Mouse (Mus musculus) liver, postnatal 0 days (tissue): ENCODE results near the gene Zfp423. TPM values are rescaled to one million over a fixed set of nuclear protein-coding genes. Genes with fewer than 3 reads are reported as not detected.

Experiments
- ATAC-seq: fragments of 200-750 bp; cut with Nextera tagmentation; 2 replicates; pipeline ENCODE4 v1.8.0; 2017; ENCODE audit warnings: mild to moderate bottlenecking, moderate library complexity
- DNase-seq: peaks from one replicate; pipeline ENCODE4 v3.0.0-alpha.2; 2016
- H3K27ac ChIP-seq: fragments of 300-500 bp; sonication (generic); 2 replicates; pipeline ENCODE4 v1.5.1; 2014; ENCODE audit warnings: antibody characterized with exemption, moderate library complexity, mild to moderate bottlenecking, low read depth
- H3K27me3 ChIP-seq: fragments of 300-500 bp; sonication (generic); 2 replicates; pipeline ENCODE4 v1.6.1; 2014; ENCODE audit warnings: low read length, control low read depth, mixed read lengths; ENCODE audit not compliant: insufficient read depth
- H3K36me3 ChIP-seq: fragments of 300-500 bp; sonication (generic); replicated peaks from 2 replicates; pipeline ENCODE4 v1.6.1; 2014; ENCODE audit warnings: mild to moderate bottlenecking, control low read depth, low read length, moderate library complexity, mixed read lengths; ENCODE audit not compliant: insufficient read depth
- H3K4me1 ChIP-seq: fragments of 300-500 bp; sonication (generic); 2 replicates; pipeline ENCODE4 v1.6.1; 2014; ENCODE audit warnings: antibody characterized with exemption, mild to moderate bottlenecking, control low read depth; ENCODE audit not compliant: insufficient read depth
- H3K4me2 ChIP-seq: fragments of 300-500 bp; sonication (generic); 2 replicates; pipeline ENCODE4 v1.6.1; 2014; ENCODE audit warnings: low read depth, mild to moderate bottlenecking, low read length, moderate library complexity, mixed read lengths
- H3K4me3 ChIP-seq: fragments of 300-500 bp; sonication (generic); 2 replicates; pipeline ENCODE4 v1.5.1; 2014; ENCODE audit warnings: low read depth, low read length
- H3K9ac ChIP-seq: fragments of 300-500 bp; sonication (generic); replicated peaks from 2 replicates; pipeline ENCODE4 v1.6.1; 2014; ENCODE audit warnings: mild to moderate bottlenecking, moderate library complexity
- H3K9me3 ChIP-seq: fragments of 300-500 bp; sonication (generic); 2 replicates; pipeline ENCODE4 v1.6.1; 2016; ENCODE audit warnings: mild to moderate bottlenecking, control low read depth, low read length, mixed read lengths
- CTCF ChIP-seq: sonication (generic); IDR thresholded peaks from 2 replicates; pipeline ENCODE4 v1.5.1; 2016; ENCODE audit warnings: antibody characterized with exemption, low read depth
- EP300 ChIP-seq: IDR thresholded peaks from 2 replicates; pipeline ENCODE4 v1.6.1; 2016; ENCODE audit warnings: antibody characterized with exemption, low read depth, mild to moderate bottlenecking
- WGBS: fragments of 180-500 bp; shearing (Covaris S2); extraction: QIAGEN DNeasy Blood & Tissue Kit; methylation state at CpG from one replicate; pipeline ENCODE4 v1.1.7; 2014; ENCODE audit not compliant: insufficient replicate concordance; 5-methylcytosine and 5-hydroxymethylcytosine counted together
- polyA plus RNA-seq: library from polyadenylated mRNA; unstranded; fragments of >200 nt; fragmentation: Nextera tagmentation; extraction: Ambion mirVana; gene quantifications from 2 replicates; pipeline ENCODE4 v1.2.1, GENCODE M21; 2015

Gene Zfp423
- polyA plus RNA-seq, 1 experiment from 2014 or later: 0.31 TPM

DNA sequence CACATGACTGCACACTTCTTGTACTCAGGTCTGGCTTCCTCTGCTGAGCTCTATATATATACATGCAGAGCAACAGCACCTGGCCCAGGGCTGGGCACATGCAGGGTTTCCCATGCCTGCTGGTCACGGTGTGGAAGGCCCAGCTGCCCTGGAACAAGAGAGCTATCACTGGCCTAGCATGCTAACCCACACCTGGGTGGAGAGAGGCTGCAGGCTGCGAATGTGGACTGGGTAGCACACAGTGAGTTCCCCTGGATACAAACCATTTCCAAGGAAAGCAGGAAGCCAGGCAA, 295.2 kb downstream of the Zfp423 start:
- H3K9ac ChIP-seq: no peak overlapping the region
- no peaks in the 10 kb centered on the region for H3K9me3 ChIP-seq
- ATAC-seq: no peak
- H3K4me1 ChIP-seq: peaks cover 18% of the 10 kb centered on the region
- TF ChIP-seq CTCF: no peak
- no peak for TF ChIP-seq EP300
- 65% methylated on average over 2 of the region's 2 CpGs for WGBS
- no peaks in the 10 kb centered on the region for H3K36me3 ChIP-seq
- no peak overlapping the region for H3K27ac ChIP-seq
- peaks cover 36% of the 10 kb centered on the region for H3K27me3 ChIP-seq
- H3K4me3 ChIP-seq: no peak overlapping the region
- no peak for DNase-seq
- H3K4me2 ChIP-seq: no peak overlapping the region

- Histone ChIP-seq H3K4me3 (peak overlapping the region; percentile 22; the same call in 1 of the 2 replicates), H3K36me3 (no peaks in the 10 kb centered on the region), H3K9me3 (no peaks in the 10 kb centered on the region), H3K4me1 (peaks cover 18% of the 10 kb centered on the region), H3K27ac (no peak overlapping the region), H3K4me2 (peak overlapping the region; percentile 53), H3K27me3 (peaks cover 39% of the 10 kb centered on the region), H3K9ac (no peak overlapping the region)
- ATAC-seq (no peak), DNase-seq (peak; percentile 74)
- TF ChIP-seq CTCF (peak; percentile 77), EP300 (no peak)
- 12% methylated on average over 18 of the region's 18 CpGs for WGBS
These were observed 295.8 kb downstream of the Zfp423 start for GRCm38 (mm10) chr8:87663349-87664216.

GRCm38 (mm10) chr8:87662811-87663341, 296.5 kb downstream of the Zfp423 start:
- no peak for TF ChIP-seq EP300
- no peak for TF ChIP-seq CTCF
- Histone ChIP-seq H3K27me3 (peaks cover 39% of the 10 kb centered on the region), H3K9me3 (no peaks in the 10 kb centered on the region), H3K4me2 (peak overlapping the region; percentile 53), H3K4me3 (peak overlapping the region; percentile 22; the same call in 1 of the 2 replicates), H3K9ac (no peak overlapping the region), H3K4me1 (peaks cover 18% of the 10 kb centered on the region), H3K36me3 (no peaks in the 10 kb centered on the region), H3K27ac (no peak overlapping the region)
- WGBS: 2% methylated on average over 25 of the region's 25 CpGs
- ATAC-seq (no peak), DNase-seq (peak; percentile 19)

DNA sequence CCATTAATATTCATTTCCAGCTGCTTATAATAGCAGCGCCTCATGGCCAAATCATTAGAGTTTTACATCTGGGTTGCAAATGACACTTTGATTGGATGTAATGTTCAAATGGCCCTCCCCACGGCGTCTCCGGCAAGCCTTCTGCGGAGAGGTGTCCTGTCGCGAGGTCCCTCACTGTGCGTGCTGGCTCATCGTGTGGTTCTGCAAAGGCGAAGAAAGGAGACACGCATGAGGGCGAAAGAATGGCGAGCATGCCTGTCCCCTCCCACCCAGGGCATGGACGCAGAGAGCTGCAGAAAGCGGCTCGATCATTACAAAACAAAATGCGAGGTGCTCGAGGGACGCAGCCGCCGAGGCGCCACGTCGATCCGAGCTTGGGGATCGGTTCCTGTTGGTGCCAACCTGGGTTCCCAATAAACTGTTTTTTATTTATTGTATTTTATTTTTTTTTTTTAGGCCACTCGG, 297.1 kb downstream of the Zfp423 start:
- Histone ChIP-seq H3K4me1 (peaks cover 18% of the 10 kb centered on the region), H3K9me3 (no peaks in the 10 kb centered on the region), H3K4me3 (0 out of 2 replicates have a peak overlapping the region, but pooled peaks have one; percentile 22), H3K4me2 (peak overlapping the region; percentile 53), H3K27me3 (peaks cover 39% of the 10 kb centered on the region), H3K27ac (no peak overlapping the region), H3K9ac (no peak overlapping the region), H3K36me3 (no peaks in the 10 kb centered on the region)
- ATAC-seq (no peak), DNase-seq (no peak)
- TF ChIP-seq CTCF (no peak), EP300 (no peak)
- 6% methylated on average over 27 of the region's 27 CpGs for WGBS

GRCm38 (mm10) chr8:87660916-87661910, 298.2 kb downstream of the Zfp423 start:
- H3K27ac ChIP-seq: no peak overlapping the region
- H3K9ac ChIP-seq: no peak overlapping the region
- H3K36me3 ChIP-seq: no peaks in the 10 kb centered on the region
- no peaks in the 10 kb centered on the region for H3K9me3 ChIP-seq
- no peak for DNase-seq
- H3K4me2 ChIP-seq: peak overlapping the region; percentile 46
- no peak for ATAC-seq
- peaks cover 18% of the 10 kb centered on the region for H3K4me1 ChIP-seq
- peaks cover 39% of the 10 kb centered on the region for H3K27me3 ChIP-seq
- 10% methylated on average over 34 of the region's 34 CpGs for whole genome bisulfite sequencing
- TF ChIP-seq EP300 (no peak), CTCF (no peak)
- H3K4me3 ChIP-seq: no peak overlapping the region
